Mouse (Mus musculus) right cerebral cortex, postnatal 4 days (tissue): ENCODE data around the gene Pla2g4b.
A peak's percentile ranks its signal among the peaks of the same experiment; 100 is the strongest.

Experiments
- DNase-seq: peaks from one replicate; pipeline ENCODE4 v3.0.0-alpha.2; 2022

Pla2g4b gene

DNA sequence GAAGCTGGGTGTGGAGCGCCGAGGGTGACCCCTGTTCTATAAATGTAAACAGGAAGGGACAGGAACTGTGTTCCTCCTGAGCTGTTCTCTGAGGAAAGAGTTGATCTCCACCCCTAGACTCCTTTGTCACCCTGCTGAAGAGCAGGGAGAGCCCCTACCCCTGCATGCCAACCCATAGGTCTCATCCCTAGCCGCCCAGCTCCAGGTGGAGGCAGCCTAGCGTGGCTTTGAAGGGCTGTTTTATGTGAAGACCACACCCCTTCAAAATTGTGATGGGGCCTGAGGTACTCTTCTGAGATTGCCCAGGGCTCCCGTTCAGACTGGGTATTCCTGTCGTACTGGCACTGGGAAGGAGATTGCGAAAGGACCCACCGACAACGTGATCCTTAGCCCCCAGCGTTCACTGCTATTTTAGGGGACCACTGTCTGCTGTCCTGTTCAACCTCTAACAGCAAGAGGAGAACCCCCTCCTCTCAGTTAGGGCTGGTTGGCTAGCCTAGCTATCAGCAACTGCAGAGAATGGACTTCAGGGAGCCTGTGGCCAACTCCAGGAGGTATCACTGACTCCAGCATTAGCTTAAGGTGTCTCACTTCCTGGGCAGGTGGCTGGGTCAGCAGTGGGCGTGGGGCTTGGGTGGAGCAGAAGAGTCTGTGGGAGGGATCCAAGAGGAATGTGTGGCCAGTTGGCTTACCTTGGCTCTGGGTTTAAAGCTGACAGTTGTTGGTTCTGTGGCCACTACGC, at the start of gene Pla2g4b:
TSS of gene Pla2g4b (plus strand) at position 692 of the 742 bp plus-strand sequence.
- DNase-seq = no peak

DNA sequence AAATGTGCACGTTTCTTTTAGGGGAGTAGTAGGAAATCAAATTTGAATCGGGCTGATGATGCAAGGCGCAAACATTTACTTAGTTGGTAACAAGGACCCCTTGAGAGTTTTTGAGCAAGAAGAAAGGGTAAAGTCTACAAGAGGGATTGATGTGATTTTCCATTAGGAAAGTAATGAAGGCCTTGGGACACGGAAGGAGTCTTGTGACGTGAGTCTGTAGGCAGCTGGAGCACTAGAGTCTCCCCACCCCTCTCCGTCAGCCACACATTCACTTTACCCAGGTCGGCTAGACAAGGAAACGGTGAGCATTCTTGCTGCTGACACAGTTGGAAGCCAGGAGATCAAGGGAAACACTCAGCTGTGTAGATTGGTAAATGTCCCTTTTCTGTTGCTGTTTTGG, 47.3 kb upstream of the Pla2g4b start:
- DNase-seq = no peak

DNA sequence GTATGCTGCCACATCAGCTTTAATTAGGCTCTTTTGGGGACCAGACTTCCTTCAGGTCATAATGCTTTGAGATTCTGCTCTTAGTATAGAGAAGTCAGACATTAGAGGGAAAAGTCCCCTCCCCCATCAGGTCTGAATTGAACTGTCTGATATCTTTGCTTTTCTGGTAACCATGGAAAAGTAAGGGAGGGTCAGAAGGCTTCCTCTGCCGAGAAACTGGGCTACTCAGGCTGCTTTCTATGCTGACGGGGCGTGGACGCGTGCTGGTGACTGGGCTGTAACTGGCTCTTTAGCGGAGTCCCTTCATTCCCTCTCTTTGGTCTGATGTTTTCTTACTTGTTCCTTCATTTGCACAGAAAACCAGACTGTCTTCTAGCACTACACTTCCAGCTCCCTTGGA, 46.8 kb upstream of the Pla2g4b start:
- DNase-seq = no peak

DNA sequence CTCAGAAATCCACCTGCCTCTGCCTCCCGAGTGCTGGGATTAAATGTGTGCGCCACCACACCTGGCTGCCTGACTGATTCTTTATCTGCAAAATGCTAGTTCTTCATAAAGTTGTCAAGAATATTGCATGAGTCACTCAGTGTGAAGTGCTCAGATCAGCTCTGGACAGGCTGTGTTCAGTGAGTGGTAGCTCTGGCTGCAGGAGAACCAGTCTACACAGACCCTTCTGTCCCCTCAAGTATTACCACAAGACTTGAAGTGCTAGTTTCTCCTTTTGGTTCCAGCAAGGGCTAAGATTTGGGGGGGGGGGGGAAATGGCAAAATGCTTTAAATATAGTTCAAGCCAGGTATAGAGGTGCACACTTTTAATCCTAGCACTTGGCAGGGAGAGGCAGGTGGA, 45.8 kb upstream of the Pla2g4b start:
- DNase-seq = no peak

DNA sequence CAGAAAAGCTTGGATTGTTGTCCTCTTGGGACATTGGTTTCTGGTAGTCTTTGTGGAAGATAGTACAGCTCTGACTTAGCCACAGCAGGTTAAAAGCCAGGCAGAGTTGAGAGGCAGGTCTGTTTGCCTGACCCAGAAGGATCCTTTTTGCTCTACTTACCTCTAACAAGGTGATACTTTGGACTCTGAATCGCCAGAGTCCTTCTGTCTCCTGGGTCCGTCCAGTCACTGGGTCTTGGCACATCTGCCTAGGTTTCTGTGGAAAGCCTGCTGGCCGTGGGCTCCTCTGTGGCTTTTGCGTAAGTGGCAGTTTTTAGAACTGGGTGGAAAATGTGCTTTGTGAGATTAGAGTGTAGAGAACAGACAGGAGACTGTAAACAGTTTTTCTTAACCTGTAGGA, 44.3 kb upstream of the Pla2g4b start:
- DNase-seq = no peak

DNA sequence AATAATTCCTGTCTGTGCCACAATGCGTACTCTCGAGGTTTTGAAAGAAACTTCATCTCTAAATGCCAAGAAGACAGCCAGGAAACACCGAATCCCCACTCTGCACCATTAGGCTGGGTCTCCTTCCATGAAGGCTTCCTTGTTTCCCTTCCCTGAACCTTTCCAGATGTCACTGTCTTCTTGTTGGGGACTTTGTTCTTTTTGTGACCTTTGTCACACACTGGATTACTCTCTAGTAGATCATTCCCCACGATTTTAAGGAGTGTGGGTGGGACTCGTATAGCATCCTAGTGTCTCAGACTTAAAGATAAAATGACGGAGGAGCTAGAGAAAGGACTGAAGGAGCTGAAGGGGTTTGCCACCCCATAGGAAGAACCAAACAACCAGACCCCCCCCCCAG, 42.3 kb upstream of the Pla2g4b start:
- no peak for DNase-seq

DNA sequence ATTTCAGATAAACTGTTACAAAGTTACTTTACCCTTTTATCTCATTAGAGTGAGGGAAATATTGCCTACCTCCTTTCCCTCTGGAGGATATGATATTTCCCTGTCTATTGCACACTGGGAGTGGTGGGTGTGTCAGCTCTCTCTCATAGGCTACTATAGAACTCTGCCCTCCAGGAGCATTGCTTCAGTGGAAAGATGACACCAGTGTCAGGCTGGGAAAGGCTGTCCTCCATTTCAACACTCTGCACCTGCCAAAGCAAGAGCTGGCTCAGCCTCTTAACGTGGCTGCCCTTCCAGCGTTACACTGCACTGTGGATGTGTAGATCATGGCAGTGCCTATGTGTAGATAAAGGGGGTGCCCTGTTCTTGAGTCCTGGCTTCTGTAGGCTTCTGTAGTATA, 40.9 kb upstream of the Pla2g4b start:
- DNase-seq = no peak

DNA sequence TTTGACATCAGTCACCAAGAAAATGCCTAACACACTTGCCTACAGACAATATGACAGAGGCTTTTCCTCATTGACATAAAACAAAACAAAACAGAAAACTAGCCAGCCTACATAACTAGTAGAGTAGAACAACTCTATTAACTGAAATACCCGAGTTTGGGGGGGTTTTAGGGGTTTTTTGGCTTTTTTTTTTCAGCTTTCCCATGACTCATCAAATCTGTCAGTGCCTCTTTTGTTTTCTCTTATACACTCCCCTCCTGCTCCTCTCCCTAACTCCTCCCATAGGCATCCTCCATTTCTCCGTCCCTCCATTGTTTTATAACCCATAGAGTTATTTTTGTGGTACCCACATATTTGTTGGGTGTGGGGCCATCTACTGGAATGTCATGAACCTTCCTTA, 39.7 kb upstream of the Pla2g4b start:
- DNase-seq = no peak

DNA sequence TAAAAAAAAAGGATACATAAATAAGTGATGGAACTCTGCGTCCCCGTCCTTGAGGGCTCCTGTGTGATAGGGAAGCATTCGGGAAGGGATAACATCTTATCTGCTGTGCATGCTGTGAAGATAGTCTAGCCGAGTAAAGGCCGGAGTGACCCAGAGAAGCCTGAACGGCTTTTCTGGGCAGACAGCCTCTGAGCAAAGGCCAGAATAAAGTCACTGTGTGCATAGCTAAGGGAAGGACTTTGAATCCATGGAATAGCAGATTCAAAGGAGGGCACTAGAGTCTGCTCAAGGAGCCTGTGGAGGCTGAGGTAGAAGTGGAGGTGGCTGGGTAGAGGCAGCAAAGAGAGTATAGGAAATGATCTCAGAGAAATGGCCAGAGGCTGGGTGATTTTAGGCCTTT, 38.4 kb upstream of the Pla2g4b start:
- DNase-seq = no peak

DNA sequence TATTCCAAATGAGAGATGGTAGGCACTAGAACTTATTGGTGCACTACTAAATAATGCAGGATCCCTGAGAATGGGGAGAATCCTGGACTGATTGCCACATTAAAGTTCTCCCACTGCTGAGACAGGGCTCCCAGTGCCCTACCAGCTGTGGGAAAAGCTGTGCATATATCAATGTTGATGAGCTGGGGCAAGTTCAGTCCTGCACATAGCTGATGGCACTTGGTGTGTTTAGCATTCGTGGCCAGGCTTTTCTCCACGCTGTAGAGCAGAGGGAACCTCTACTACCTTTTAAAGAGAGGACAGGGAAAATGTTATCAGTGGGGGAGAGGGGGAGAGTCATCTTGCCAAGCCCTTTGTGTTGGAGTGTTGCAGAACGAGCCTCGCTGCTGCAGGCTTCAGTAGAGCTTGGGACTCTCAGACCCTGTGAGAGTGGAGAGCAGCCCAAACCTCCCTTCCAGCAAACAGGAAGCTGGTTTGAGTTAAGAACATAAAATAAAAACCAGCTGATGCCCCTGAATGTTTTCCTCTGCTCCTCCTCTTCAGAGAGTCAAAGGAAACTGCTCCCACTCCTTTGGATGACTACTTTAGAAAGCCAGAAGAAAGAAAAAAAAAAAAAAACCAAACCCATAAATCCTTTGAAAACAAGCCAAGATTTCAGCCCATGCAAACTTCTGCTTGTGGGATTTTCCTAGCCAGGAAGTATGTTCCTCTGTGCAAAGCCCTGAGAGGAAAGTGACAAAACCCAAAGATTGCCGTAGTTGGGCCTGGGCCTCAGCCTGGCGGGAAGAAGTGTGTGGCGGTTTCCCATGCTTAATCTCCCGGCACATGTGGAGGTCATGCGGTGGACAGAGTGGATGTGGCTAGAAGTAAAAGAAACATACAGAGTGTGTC, 37.6 kb upstream of the Pla2g4b start:
- DNase-seq = no peak

DNA sequence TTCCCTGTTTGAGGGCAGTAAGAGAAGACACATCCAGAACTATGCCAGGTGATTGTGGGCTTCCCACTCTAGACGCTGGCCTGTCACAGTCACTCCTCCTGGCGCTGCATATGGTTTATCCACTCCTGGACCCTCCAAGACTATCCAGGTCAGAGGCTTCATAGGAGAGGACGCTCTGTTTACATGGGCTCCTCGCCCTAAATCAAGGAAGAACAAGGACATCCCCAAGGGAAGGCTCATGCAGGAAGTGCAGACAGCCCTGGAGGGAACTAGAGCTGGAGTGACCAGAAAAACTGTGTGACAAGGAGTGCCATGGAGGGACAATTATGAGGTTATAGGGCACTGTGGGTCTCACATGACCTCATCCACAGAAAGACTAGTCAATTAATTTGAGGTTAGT, 35.9 kb upstream of the Pla2g4b start:
- DNase-seq = no peak

DNA sequence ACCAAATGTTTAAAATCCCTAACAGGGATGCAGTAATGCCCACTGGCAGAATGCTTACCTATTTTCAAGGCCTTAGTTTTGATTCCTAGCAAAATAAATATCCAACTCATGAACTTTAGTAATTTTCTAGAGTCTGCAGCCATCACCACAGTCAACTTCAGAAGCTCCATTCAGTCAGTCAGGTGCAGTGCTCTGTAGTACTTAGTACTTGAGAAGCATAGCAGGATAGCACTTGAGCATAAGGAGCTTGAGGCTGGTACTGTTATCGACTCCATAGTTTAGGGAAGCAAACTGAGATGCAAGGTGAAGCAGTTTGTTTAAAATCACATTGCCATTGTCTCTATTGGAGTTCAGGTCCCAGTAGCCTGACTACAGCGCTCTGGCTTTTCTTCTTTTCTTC, 33.5 kb upstream of the Pla2g4b start:
- DNase-seq = no peak

DNA sequence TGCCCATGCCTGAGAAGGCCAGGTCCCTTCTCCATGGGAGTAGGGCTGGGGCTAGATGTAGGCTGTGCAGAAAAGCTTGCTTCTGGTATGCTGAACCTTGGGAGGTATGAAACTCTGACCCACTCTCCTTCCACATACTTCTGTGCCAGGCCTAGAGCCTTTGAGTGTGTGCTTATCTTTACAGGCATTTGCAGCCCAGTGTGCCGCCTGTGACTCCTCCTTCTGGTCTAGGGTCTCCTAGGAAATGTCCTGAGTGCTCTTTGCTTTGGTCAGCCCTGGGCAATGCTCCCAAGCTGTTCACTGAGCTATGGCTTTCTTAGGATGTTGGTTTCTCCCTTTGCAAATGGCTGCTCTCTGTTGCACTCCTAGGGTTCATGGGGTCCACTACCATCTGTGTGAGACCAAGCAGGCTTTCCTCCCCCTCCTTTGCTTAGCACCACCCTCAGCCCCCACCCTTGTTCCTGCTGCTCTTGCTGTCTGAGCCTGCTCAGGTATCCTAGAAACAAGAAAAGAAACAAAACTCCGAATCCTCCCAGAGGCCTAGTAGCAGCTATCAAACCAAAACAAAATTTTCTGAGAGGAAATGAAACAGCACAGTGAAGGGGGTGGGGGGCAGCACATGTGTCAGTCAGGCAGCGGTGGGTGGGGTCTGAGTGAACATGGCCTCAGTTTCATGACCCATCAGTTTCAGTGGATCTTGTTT, 32.2 kb upstream of the Pla2g4b start:
- no peak for DNase-seq

DNA sequence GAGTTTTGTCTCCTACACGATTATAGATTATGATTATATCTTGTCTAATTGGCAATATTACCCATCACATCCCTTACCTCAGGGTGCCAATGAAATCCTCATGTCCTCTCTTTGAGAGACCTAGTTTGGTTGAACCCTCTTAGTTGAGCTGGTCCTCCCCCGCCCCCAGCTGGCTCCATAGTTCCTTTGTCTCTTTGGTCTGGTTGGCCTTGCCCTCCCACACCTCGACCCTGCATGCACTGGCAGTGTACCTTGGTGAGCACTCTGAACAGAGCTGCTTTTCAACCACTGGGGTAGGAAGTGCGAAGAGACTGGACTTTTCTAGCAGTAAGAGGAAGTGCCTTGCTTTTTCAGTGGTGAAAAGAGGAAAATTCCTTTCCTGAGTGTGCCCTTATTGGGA, 31.3 kb upstream of the Pla2g4b start:
- DNase-seq = no peak

DNA sequence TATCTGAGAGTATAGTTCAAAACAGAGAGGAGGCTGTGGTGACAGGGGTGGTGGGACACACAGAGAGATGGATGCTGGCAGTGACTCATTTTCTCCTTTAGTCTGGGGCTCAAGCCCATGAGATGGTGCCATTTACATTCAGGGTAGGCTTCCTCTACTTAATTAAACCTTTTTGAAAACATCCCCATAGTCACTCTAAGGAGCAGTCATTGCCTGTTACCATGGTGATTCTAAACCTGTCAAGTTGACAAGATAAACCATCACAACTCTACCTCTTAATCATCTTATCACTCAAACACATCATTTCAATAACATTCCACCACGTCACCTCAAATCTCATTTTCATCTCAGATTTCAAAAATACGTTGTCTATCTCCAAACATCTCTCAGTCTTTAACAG, 29.2 kb upstream of the Pla2g4b start:
- no peak for DNase-seq

DNA sequence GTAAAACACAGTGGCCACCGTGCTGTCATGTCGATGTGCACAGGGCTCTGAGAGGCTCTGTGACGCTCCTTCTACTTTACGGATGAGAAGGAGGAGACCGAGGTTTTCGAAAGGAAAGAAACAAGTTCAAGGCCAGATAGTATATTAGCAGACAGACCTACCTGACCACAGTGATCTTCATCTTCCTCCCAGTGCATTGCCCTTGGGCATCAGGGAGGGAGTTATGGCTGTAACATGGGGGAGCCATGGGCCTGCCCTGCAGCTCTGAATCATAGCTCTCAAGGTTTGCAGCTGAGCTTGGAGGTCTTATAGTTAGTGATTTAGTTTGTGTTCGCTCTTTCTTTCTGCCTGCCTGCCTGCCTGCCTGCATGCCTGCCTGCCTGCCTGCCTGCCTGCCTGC, 26.5 kb upstream of the Pla2g4b start:
- DNase-seq = no peak

DNA sequence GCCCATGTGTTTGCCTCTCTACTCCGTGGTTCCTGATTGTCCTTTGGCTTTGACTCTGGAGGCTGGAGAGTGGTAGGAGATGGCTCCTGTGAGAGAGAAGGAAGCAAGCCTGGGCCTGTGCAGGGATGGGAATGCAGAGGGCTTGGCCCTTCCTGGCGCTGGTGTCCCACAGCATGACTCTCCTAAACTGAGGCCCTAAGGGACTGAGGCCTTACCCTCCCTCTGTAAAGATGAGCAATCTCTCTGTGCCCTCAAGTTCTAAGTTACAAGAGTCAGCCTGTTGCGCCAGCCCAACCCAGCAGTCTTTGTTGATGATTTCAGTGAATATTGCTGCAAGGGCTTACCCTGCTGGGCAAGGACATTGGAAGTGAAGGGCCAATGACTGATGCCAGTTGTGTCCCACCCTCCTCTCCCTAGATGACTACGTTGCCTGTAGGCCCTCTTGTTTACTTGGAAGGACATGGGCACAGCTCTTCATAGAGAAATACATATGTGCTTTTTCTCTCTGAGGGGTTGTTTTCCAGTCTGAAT, 25.5 kb upstream of the Pla2g4b start:
- no peak for DNase-seq

DNA sequence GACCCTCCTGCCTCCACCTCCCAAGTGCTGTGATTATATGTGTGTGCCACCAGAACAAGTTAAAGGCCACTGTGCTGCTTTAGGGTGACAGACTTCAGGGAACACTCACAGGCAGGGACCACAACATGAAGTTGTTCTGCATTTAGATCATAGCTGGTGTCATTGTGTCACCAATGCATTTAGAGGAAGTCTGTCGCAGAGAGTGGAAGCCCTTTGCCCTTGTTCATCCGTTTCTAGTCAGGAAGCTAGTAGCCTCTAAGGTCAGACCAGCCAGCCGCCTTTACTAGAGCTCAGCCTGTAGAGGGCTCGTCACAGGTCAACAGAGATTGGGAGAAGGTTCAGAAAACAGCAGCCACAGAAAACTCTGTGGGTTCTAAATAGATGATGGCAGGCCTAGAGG, 24.5 kb upstream of the Pla2g4b start:
- DNase-seq = no peak

DNA sequence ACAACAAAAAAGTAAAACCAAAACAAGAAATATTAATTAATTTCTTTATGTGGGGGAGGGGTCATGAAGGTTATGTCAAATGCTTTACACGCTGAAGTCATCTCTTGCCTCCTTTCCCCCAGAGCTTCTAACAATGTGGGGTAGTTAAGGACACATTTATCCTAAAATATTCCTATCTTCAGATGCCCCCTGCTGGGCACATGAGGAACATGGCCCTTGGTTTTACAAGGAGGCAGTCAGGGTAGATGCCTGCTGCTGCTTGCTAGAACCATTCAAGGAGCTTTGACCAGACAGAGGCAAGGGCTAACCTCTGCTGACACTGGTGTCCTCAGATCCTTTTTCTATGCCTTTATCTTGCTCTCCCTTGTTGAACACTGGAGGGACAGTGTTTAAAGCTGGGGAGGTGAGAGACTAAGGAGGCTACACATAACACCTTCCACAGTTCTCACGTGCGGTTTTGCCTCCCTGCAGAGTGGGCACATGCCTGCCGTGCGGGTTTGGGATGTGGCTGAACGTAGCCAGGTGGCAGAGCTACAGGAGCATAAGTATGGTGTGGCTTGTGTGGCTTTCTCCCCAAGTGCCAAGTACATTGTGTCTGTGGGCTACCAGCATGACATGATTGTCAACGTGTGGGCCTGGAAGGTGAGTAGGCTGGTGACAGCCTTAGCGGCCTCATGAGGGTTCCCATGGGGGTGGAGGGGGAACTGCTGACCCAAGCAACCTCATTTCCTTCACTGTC, 21.6 kb upstream of the Pla2g4b start:
- peak; percentile 54 for DNase-seq

DNA sequence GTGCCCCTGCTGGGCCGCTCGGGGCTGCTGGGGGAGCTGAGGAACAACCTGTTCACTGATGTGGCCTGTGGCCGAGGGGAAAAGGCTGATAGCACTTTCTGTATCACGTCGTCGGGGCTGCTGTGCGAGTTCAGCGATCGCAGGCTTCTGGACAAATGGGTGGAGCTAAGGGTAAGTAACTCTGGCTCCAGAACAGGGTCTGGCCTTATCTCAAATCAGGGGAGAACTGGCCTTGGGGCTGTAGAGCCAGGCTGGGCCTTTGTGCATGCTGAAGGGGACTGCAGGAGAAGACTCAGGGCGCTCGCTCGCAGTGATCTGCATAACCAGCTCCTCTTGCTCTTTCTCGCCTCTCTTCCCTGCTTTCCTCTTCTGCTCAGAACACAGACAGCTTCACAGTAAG, 20.3 kb upstream of the Pla2g4b start:
- DNase-seq = no peak

DNA sequence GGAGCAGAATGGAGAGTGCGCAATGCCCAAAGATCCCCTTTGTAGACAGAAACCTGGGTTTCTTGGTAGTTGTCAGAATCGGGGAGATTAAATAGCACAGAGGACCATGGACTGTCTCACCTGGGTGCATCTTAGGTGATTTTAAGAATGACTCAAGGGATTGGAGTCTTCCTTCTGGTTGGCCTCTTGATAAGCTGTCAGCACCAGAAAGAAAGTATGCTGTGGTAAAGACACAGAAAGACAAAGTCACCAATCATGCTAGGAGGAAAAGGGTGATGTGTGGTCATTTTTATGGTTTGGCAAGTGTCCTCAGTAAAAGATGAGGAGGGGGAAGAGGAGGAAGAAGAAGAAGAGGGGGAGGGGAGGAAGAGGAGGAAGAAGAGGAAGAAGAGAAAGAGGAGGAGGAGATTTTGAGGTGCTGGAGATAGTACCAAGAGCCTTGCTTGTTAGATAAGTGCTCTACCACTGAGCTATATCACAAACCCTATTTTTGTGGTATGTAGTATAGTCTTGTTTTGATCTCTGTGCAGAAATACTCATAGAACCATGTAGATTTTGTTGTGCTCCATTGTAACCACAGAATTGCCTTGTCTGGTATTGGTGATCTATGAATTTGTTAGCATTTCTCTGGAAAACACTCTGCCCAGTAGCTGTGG, 19.3 kb upstream of the Pla2g4b start:
- DNase-seq = no peak

DNA sequence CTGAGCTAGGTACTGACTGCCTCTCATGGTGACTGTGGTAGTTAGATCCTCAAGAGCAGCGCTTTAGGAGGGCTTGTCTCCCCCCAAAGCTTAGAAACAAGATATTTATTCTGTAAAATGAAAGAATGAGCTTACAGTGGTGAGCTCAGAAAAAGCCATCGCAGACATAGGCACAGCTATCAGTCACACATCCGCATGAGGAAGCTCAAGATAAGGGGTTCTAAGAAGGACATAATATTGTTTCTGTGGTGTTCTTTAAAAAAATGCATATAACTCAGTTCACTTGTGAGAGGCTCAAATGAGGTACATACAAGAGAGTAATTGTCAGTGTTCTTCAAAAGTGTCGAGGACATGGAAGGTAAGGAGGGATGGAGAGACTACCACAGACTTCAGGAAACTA, 17.3 kb upstream of the Pla2g4b start:
- DNase-seq = no peak
